Mouse (Mus musculus) C2C12 (cell line): ENCODE data around the gene Dcpp2.

Source experiments
- CEBPB ChIP-seq: IDR thresholded peaks from one replicate; pipeline ENCODE4 v1.6.1; 2011; ENCODE audit warnings: low read depth, mild to moderate bottlenecking, control low read depth, moderate library complexity
- CTCF ChIP-seq: IDR thresholded peaks from one replicate; pipeline ENCODE4 v1.5.1; 2011; ENCODE audit not compliant: control insufficient read depth, insufficient read depth, insufficient read length
- MAX ChIP-seq: IDR thresholded peaks from one replicate; pipeline ENCODE4 v1.6.1; 2011; ENCODE audit warnings: mild to moderate bottlenecking, control low read depth
- MYOD1 ChIP-seq: IDR thresholded peaks from one replicate; pipeline ENCODE4 v1.6.1; 2011; ENCODE audit warnings: low read depth; ENCODE audit not compliant: control insufficient read depth, insufficient read length
- USF1 ChIP-seq: IDR thresholded peaks from one replicate; pipeline ENCODE4 v1.6.1; 2011; ENCODE audit warnings: low read depth, mild to moderate bottlenecking, control low read depth, moderate library complexity

DNA sequence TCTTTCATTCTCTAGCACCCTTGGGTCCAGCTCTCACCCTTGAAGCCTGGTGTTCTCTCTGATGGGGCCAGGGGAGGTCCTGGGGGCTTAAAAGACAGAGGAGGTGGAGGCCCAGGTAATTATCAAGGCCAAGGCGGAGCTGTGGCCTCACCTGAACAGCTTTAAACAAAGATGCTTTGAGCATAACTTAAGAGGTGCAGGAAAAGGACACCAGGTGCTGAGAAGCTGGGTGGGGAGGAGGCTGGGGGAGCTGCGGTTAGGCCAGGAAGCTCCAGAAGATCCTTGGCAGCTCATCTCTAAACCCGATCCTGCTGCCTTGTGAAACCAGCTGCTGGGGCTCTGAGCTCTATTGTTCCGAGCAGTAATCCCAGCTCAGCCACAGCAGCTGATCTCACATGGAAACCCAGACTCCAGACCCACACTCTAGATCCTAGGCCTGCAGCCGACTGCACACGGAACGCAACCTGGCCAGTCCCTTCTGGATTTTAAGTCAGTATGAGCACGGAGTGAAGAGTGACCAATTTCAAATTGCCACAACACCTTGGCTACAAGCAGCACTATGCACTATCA, 44.6 kb upstream of the Dcpp2 start, which contains the start of gene Prss33:
- TF ChIP-seq CTCF (no peak), MAX (no peak), USF1 (no peak), CEBPB (no peak), MYOD1 (no peak)
